Mouse (Mus musculus) CH12.LX (cell line): ENCODE measurements around the gene Aldh4a1. TPM values are rescaled to one million over a fixed set of nuclear protein-coding genes. Genes with fewer than 3 reads are reported as not detected.

Experiments used
- DNase-seq: peaks from one replicate; pipeline ENCODE4 v3.0.0-alpha.2; 2013; ENCODE audit errors: extremely low read depth
- H3K27ac ChIP-seq: 2 replicates; pipeline ENCODE4 v1.5.1; 2012; ENCODE audit warnings: low read depth, mild to moderate bottlenecking, control low read depth, moderate library complexity; ENCODE audit not compliant: insufficient read depth
- H3K27me3 ChIP-seq: replicated peaks from 2 replicates; pipeline ENCODE3; 2012; ENCODE audit warnings: inconsistent platforms
- H3K36me3 ChIP-seq, 2 experiments: replicated peaks in 1 of 2; 2 replicates each; pipeline versions ENCODE3 to v1.6.1; 2012; ENCODE audit warnings: inconsistent platforms in 1 of 2, low read length in 1 of 2, mild to moderate bottlenecking in 1 of 2, mixed read lengths in 1 of 2, moderate library complexity in 1 of 2; ENCODE audit not compliant: control insufficient read depth in 1 of 2, insufficient read depth in 1 of 2
- H3K4me1 ChIP-seq, 2 experiments: 2 replicates each; pipeline ENCODE4 v1.6.1; 2012; ENCODE audit warnings: inconsistent platforms in 1 of 2, moderate library complexity in 1 of 2; ENCODE audit not compliant: insufficient read depth in 2 of 2, control insufficient read depth in 1 of 2
- H3K4me2 ChIP-seq: 2 replicates; pipeline ENCODE4 v1.6.1; 2012; ENCODE audit warnings: low read depth, mild to moderate bottlenecking, control low read depth; ENCODE audit not compliant: poor library complexity, insufficient read depth, severe bottlenecking
- H3K4me3 ChIP-seq, 3 experiments: fragments of 150-350 bp in 1 of 3; sonication (generic) in 1 of 3; replicated peaks in 1 of 3; 2 replicates each; pipeline versions ENCODE3 to v1.5.1; 2011 to 2012; ENCODE audit warnings: low read depth in 2 of 3, low read length in 2 of 3, mild to moderate bottlenecking in 2 of 3, moderate library complexity in 2 of 3, control low read depth in 1 of 3, improper control_type of control experiment in 1 of 3, inconsistent platforms in 1 of 3, mixed read lengths in 1 of 3; ENCODE audit not compliant: poor library complexity in 1 of 3
- H3K79me2 ChIP-seq: replicated peaks from 2 replicates; pipeline ENCODE4 v1.6.1; 2012; ENCODE audit warnings: mild to moderate bottlenecking, moderate library complexity; ENCODE audit not compliant: control insufficient read depth, poor library complexity, insufficient read depth, severe bottlenecking; ENCODE audit errors: extremely low read depth
- H3K9ac ChIP-seq: 2 replicates; pipeline ENCODE4 v1.6.1; 2012; ENCODE audit warnings: low read depth, mild to moderate bottlenecking, control low read depth, moderate library complexity; ENCODE audit not compliant: insufficient read depth
- H3K9me3 ChIP-seq: replicated peaks from 2 replicates; pipeline ENCODE3; 2012; ENCODE audit warnings: low read length, inconsistent platforms, mixed read lengths
- BHLHE40 ChIP-seq: IDR thresholded peaks from 2 replicates; pipeline ENCODE4 v1.6.1; 2011; ENCODE audit warnings: mild to moderate bottlenecking, low read depth, low read length, improper control_type of control experiment
- CHD1 ChIP-seq: IDR thresholded peaks from 2 replicates; pipeline ENCODE4 v1.6.1; 2012; ENCODE audit warnings: low read depth, low read length, improper control_type of control experiment, inconsistent platforms
- CHD2 ChIP-seq: IDR thresholded peaks from 2 replicates; pipeline ENCODE4 v1.6.1; 2011; ENCODE audit warnings: low read length, improper control_type of control experiment
- ELF1 ChIP-seq: IDR thresholded peaks from 2 replicates; pipeline ENCODE4 v1.6.1; 2014; ENCODE audit warnings: low read depth, mild to moderate bottlenecking, inconsistent platforms, low read length, improper control_type of control experiment
- ETS1 ChIP-seq: conservative IDR thresholded peaks from 2 replicates; pipeline ENCODE4 v1.6.1; 2012; ENCODE audit warnings: low read depth, mild to moderate bottlenecking, inconsistent platforms, low read length, improper control_type of control experiment, moderate library complexity
- GABPA ChIP-seq: IDR thresholded peaks from 2 replicates; pipeline ENCODE4 v1.6.1; 2012; ENCODE audit warnings: low read depth, low read length, improper control_type of control experiment, inconsistent platforms; ENCODE audit not compliant: insufficient replicate concordance
- HCFC1 ChIP-seq: IDR thresholded peaks from 2 replicates; pipeline ENCODE4 v1.6.1; 2012; ENCODE audit warnings: low read depth, mild to moderate bottlenecking, inconsistent platforms, low read length, improper control_type of control experiment
- IRF4 ChIP-seq: IDR thresholded peaks from 2 replicates; pipeline ENCODE4 v1.6.1; 2014; ENCODE audit warnings: low read depth, mild to moderate bottlenecking, inconsistent platforms, low read length, improper control_type of control experiment
- JUN ChIP-seq: IDR thresholded peaks from 2 replicates; pipeline ENCODE4 v1.6.1; 2011; ENCODE audit warnings: low read depth, mild to moderate bottlenecking, low read length, improper control_type of control experiment, moderate library complexity; ENCODE audit not compliant: insufficient read depth
- JUND ChIP-seq: conservative IDR thresholded peaks from 2 replicates; pipeline ENCODE4 v1.6.1; 2011; ENCODE audit warnings: low read depth, low read length, improper control_type of control experiment
- KAT2A ChIP-seq: IDR thresholded peaks from 2 replicates; pipeline ENCODE4 v1.6.1; 2012; ENCODE audit warnings: low read length, improper control_type of control experiment, inconsistent platforms; ENCODE audit not compliant: insufficient replicate concordance
- MAFK ChIP-seq: IDR thresholded peaks from 2 replicates; pipeline ENCODE4 v1.6.1; 2011; ENCODE audit warnings: low read length, improper control_type of control experiment; ENCODE audit not compliant: insufficient replicate concordance
- MAX ChIP-seq: IDR thresholded peaks from 2 replicates; pipeline ENCODE4 v1.6.1; 2011; ENCODE audit warnings: low read length, improper control_type of control experiment
- MAZ ChIP-seq: IDR thresholded peaks from 2 replicates; pipeline ENCODE4 v1.6.1; 2012; ENCODE audit warnings: low read depth, mild to moderate bottlenecking, inconsistent platforms, low read length, improper control_type of control experiment, moderate library complexity
- MEF2A ChIP-seq: IDR thresholded peaks from 2 replicates; pipeline ENCODE4 v1.6.1; 2014; ENCODE audit warnings: low read depth, mild to moderate bottlenecking, inconsistent platforms, low read length, improper control_type of control experiment, borderline replicate concordance
- MXI1 ChIP-seq: IDR thresholded peaks from 2 replicates; pipeline ENCODE4 v1.6.1; 2011; ENCODE audit warnings: mild to moderate bottlenecking, low read depth, low read length, improper control_type of control experiment
- NELFE ChIP-seq: IDR thresholded peaks from 2 replicates; pipeline ENCODE4 v1.6.1; 2011; ENCODE audit warnings: low read depth, low read length, improper control_type of control experiment
- NRF1 ChIP-seq: IDR thresholded peaks from 2 replicates; pipeline ENCODE4 v1.6.1; 2014; ENCODE audit warnings: low read depth, mild to moderate bottlenecking, inconsistent platforms, low read length, improper control_type of control experiment, moderate library complexity
- PAX5 ChIP-seq: IDR thresholded peaks from 2 replicates; pipeline ENCODE4 v1.6.1; 2012; ENCODE audit warnings: low read length, inconsistent platforms, mixed read lengths
- POLR2A ChIP-seq: IDR thresholded peaks from 2 replicates; pipeline ENCODE4 v1.6.1; 2011; ENCODE audit warnings: low read depth, mild to moderate bottlenecking, improper control_type of control experiment, low read length
- POLR2AphosphoS2 ChIP-seq: IDR thresholded peaks from 2 replicates; pipeline ENCODE4 v1.6.1; 2011; ENCODE audit warnings: low read depth, low read length, improper control_type of control experiment
- RAD21 ChIP-seq: IDR thresholded peaks from 2 replicates; pipeline ENCODE4 v1.6.1; 2011; ENCODE audit warnings: low read depth, mild to moderate bottlenecking, low read length, improper control_type of control experiment, moderate library complexity
- RCOR1 ChIP-seq: conservative IDR thresholded peaks from 2 replicates; pipeline ENCODE4 v1.6.1; 2012; ENCODE audit warnings: low read depth, mild to moderate bottlenecking, inconsistent platforms, low read length, improper control_type of control experiment
- SIN3A ChIP-seq: IDR thresholded peaks from 2 replicates; pipeline ENCODE4 v1.6.1; 2012; ENCODE audit warnings: low read length, improper control_type of control experiment, inconsistent platforms
- TBP ChIP-seq: conservative IDR thresholded peaks from 2 replicates; pipeline ENCODE4 v1.6.1; 2011; ENCODE audit warnings: low read depth, low read length, improper control_type of control experiment
- TCF12 ChIP-seq: IDR thresholded peaks from 2 replicates; pipeline ENCODE4 v1.6.1; 2014; ENCODE audit warnings: low read depth, mild to moderate bottlenecking, inconsistent platforms, low read length, improper control_type of control experiment
- USF1 ChIP-seq: IDR thresholded peaks from 2 replicates; pipeline ENCODE4 v1.6.1; 2014; ENCODE audit warnings: low read depth, mild to moderate bottlenecking, inconsistent platforms, low read length, improper control_type of control experiment
- USF2 ChIP-seq: conservative IDR thresholded peaks from 2 replicates; pipeline ENCODE4 v1.6.1; 2011; ENCODE audit warnings: low read depth, low read length, improper control_type of control experiment
- ZC3H11A ChIP-seq: IDR thresholded peaks from 2 replicates; pipeline ENCODE4 v1.6.1; 2012; ENCODE audit warnings: low read depth, mild to moderate bottlenecking, inconsistent platforms, low read length, improper control_type of control experiment
- ZMIZ1 ChIP-seq: IDR thresholded peaks from 2 replicates; pipeline ENCODE4 v1.6.1; 2012; ENCODE audit warnings: low read depth, mild to moderate bottlenecking, inconsistent platforms, low read length, improper control_type of control experiment
- dilution Hi-C: fragments of 300-500 bp; cut with MboI; formaldehyde crosslinking; loops from 2 replicates; pipeline ENCODE4 v1.14.3; 2020; ENCODE audit warnings: low sequenced_read_pairs; ENCODE audit not compliant: extremely low pct_unique_long_range_greater_than_20kb, extremely low pct_ligation_motif_present
- in situ Hi-C: fragments of 300-500 bp; cut with MboI; formaldehyde crosslinking; loops from 3 replicates; pipeline ENCODE4 v1.14.3; 2019; ENCODE audit warnings: low sequenced_read_pairs, low pct_ligation_motif_present, low pct_unique_long_range_greater_than_20kb, mixed read lengths
- polyA plus RNA-seq: library from polyadenylated mRNA; unstranded; fragments of >175 nt; gene quantifications from 2 replicates; pipeline ENCODE4 v1.2.1, GENCODE M21; 2012; ENCODE audit warnings: low read depth; ENCODE audit not compliant: insufficient read length
- total RNA-seq, 2 experiments: library from RNA; depleted of rRNA; stranded (reverse); fragments of 300-350 nt in 1 of 2; fragments of >200 nt in 1 of 2; gene quantifications; 2 replicates each; pipeline ENCODE4 v1.2.3; 2012 to 2014

Gene Aldh4a1
- 14.3 and 18.0 TPM in 2 replicates for total RNA-seq (2012; rRNA removed)
- 5.5 and 6.5 TPM in 2 replicates for total RNA-seq (2014; rRNA removed)
- polyA plus RNA-seq, result 6.1 and 6.5 TPM in 2 replicates

- Histone ChIP-seq H3K36me3 (peaks cover 0 to 1% of the 10 kb centered on the region in 2 experiments), H3K9ac (peak within 1 kb of the TSS; percentile 73), H3K4me1 (peaks cover 8 to 19% of the 10 kb centered on the region in 2 experiments), H3K27me3 (peaks cover 13% of the 10 kb centered on the region), H3K79me2 (no peaks in the 10 kb centered on the region), H3K4me3 (peak within 1 kb of the TSS; percentile 68 to 80 (median 71)), H3K27ac (no peak within 1 kb of the TSS; the same call in 1 of the 2 replicates), H3K4me2 (peak within 1 kb of the TSS; percentile 89), H3K9me3 (no peaks in the 10 kb centered on the region)
- TF ChIP-seq RCOR1 (no peak), ETS1 (peak; percentile 6), NRF1 (peak; percentile 78), HCFC1 (peak; percentile 59), TBP (peak; percentile 89), JUND (no peak), ZMIZ1 (peak; percentile 84), POLR2AphosphoS2 (0 out of 2 replicates have a peak, but pooled peaks have one; percentile 55), MXI1 (0 out of 2 replicates have a peak, but pooled peaks have one; percentile 13), KAT2A (no peak), JUN (no peak), ZC3H11A (no peak), POLR2A (peak; percentile 90), CHD2 (peak; percentile 78), SIN3A (peak; percentile 81; the same call in 1 of the 2 replicates), IRF4 (peak; percentile 21), NELFE (peak; percentile 94), USF1 (0 out of 2 replicates have a peak, but pooled peaks have one; percentile 14), GABPA (no peak), USF2 (no peak), MAZ (peak; percentile 57; the same call in 1 of the 2 replicates), MAFK (no peak), MEF2A (no peak; the same call in 1 of the 2 replicates), TCF12 (peak; percentile 90), PAX5 (no peak), RAD21 (no peak), MAX (peak; percentile 78; the same call in 1 of the 2 replicates), BHLHE40 (no peak), ELF1 (no peak; the same call in 1 of the 2 replicates), CHD1 (peak; percentile 100)
- in situ Hi-C loops, result loop anchor here (5.0 kb wide), 1 partner anchor 150 kb away; no protein-coding TSS in a partner anchor
- dilution Hi-C loops, result no loop called here
- DNase-seq, result peak; percentile 96
Measured at GRCm38 (mm10) chr4:139622373-139623282, at the start of gene Aldh4a1. Aldh4a1 (plus strand) TSS chr4:139622866.
